Mouse (Mus musculus) heart, embryonic 13.5 days (tissue): ENCODE data around the gene Exoc8. TPM values are rescaled to one million over a fixed set of nuclear protein-coding genes. Genes with fewer than 3 reads are reported as not detected.

Source experiments
- ATAC-seq: fragments of 200-750 bp; cut with Nextera tagmentation; 2 replicates; pipeline ENCODE4 v1.8.0; 2017; ENCODE audit warnings: moderate TSS enrichment; ENCODE audit not compliant: insufficient number of reproducible peaks, low FRiP score, low TSS enrichment; ENCODE audit errors: extremely low read depth
- H3K27ac ChIP-seq: fragments of 300-500 bp; sonication (generic); replicated peaks from 2 replicates; pipeline ENCODE4 v1.5.1; 2015; ENCODE audit warnings: moderate library complexity, mild to moderate bottlenecking, inconsistent platforms
- H3K27me3 ChIP-seq: fragments of 300-500 bp; sonication (generic); replicated peaks from 2 replicates; pipeline ENCODE4 v1.6.1; 2015; ENCODE audit warnings: mild to moderate bottlenecking, inconsistent platforms
- H3K36me3 ChIP-seq: fragments of 300-500 bp; sonication (generic); 2 replicates; pipeline ENCODE4 v1.6.1; 2015; ENCODE audit warnings: mild to moderate bottlenecking, inconsistent platforms
- H3K4me1 ChIP-seq: fragments of 300-500 bp; sonication (generic); 2 replicates; pipeline ENCODE4 v1.6.1; 2015; ENCODE audit warnings: inconsistent platforms
- H3K4me2 ChIP-seq: fragments of 300-500 bp; sonication (generic); 2 replicates; pipeline ENCODE4 v1.6.1; 2015; ENCODE audit warnings: inconsistent platforms, mild to moderate bottlenecking, moderate library complexity
- H3K4me3 ChIP-seq: fragments of 300-500 bp; sonication (generic); 2 replicates; pipeline ENCODE4 v1.5.1; 2015; ENCODE audit warnings: moderate library complexity, mild to moderate bottlenecking, inconsistent platforms
- H3K9ac ChIP-seq: fragments of 300-500 bp; sonication (generic); 2 replicates; pipeline ENCODE4 v1.6.1; 2015; ENCODE audit warnings: inconsistent platforms, mild to moderate bottlenecking, moderate library complexity
- H3K9me3 ChIP-seq: fragments of 300-500 bp; sonication (generic); 2 replicates; pipeline ENCODE4 v1.6.1; 2016; ENCODE audit warnings: inconsistent platforms
- WGBS: fragments of 180-500 bp; shearing (Covaris S2); methylation state at CpG from one replicate; pipeline ENCODE4 v1.1.7; 2015; ENCODE audit warnings: mixed read lengths; 5-methylcytosine and 5-hydroxymethylcytosine counted together
- polyA plus RNA-seq: library from polyadenylated mRNA; unstranded; fragments of >200 nt; fragmentation: Nextera tagmentation; extraction: Ambion mirVana; gene quantifications from 2 replicates; pipeline ENCODE4 v1.2.1, GENCODE M21; 2015

Gene Exoc8
- polyA plus RNA-seq, 1 experiment from 2014 or later, result 6.2 TPM

DNA sequence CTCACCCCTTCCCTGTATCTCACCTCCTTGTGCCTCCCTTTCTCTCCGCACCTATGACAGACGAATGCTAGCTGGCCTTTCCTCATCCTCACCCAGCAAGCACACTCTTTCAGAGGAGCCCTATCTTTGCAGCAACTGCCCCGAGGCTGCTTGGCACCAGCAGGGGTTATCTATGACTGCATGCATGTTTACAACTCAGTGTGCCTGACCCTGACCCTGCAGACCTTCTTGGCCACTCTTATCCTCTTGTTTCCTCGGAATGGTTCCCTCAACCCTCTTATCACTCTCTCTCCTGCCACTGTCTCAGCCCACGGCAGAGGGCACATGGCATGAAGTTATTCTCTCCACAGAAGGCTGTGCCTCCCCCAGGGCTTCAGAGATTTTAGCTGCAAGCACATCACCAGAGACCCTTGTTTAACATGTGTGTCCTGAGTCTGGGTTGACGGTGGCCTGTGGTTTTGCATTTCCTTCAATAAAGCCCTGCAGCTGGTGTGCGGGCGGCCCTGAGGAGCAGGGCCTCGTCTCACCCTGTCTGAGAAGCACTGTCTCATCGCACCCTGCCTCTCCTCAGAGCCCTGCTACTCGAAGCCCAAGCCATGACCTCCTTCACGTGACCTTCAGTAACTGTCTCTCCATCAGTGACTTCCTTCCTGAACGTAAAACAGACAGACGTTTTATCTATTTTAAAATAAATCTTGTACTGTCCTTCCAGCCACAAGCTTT is 28.2 kb upstream of the Exoc8 start:
- Histone ChIP-seq H3K4me3 (no peak overlapping the region), H3K4me1 (peaks cover 96% of the 10 kb centered on the region), H3K36me3 (peaks cover 16% of the 10 kb centered on the region), H3K27me3 (no peaks in the 10 kb centered on the region), H3K4me2 (peak overlapping the region; percentile 32), H3K9me3 (no peaks in the 10 kb centered on the region), H3K9ac (peak overlapping the region; percentile 47; the same call in 1 of the 2 replicates), H3K27ac (peak overlapping the region; percentile 92)
- ATAC-seq, result no peak
- WGBS, result 32% methylated on average over 14 of the region's 14 CpGs

DNA sequence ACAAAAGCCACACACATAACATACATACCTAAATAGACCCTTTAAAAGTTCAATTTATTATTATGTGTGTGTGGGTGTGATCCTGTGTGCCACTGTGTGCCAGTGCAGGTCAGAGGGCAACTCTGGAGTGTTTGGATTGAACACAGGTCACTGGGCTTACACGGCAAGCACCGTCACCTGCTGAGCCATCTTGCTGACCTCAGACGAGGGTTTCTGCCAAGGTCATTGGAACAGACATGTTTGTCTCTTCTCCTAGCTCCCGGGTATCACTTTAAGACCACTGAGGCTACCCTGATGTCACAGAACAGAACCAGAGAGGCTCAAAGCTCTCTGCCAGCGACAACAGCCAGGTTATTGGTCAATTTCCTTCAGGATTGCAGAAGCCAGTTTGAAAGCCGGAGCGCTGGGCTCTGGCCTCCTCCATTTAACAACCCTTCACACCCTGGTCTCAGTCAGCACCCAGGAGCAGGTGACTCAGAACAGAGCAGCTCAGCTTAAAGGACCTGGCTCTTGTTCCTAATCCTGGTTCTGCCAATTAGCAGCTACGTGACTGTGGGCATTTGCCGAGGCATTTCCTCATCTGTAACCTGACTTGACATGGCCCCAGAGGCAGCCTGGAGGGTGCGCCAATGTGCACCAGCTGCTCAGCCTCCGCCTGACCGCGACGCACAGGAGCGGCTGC is 26.6 kb upstream of the Exoc8 start:
- Histone ChIP-seq H3K9ac (no peak overlapping the region), H3K9me3 (no peaks in the 10 kb centered on the region), H3K4me2 (no peak overlapping the region), H3K36me3 (peaks cover 16% of the 10 kb centered on the region), H3K4me3 (no peak overlapping the region), H3K27me3 (no peaks in the 10 kb centered on the region), H3K27ac (peak overlapping the region; percentile 25; the same call in 1 of the 2 replicates), H3K4me1 (peaks cover 88% of the 10 kb centered on the region)
- WGBS, result 84% methylated on average over 15 of the region's 15 CpGs
- no peak for ATAC-seq

- Histone ChIP-seq H3K9ac (0 out of 2 replicates have a peak overlapping the region, but pooled peaks have one; percentile 55), H3K4me3 (peak overlapping the region; percentile 8; the same call in 1 of the 2 replicates), H3K27me3 (no peaks in the 10 kb centered on the region), H3K27ac (peak overlapping the region; percentile 60), H3K36me3 (peaks cover 10% of the 10 kb centered on the region), H3K9me3 (no peaks in the 10 kb centered on the region), H3K4me1 (peaks cover 88% of the 10 kb centered on the region), H3K4me2 (peak overlapping the region; percentile 49; the same call in 1 of the 2 replicates)
- ATAC-seq, result no peak
- WGBS, result 71% methylated on average over 11 of the region's 11 CpGs
Measured at GRCm38 (mm10) chr8:124922490-124923089, 25.1 kb upstream of the Exoc8 start.

DNA sequence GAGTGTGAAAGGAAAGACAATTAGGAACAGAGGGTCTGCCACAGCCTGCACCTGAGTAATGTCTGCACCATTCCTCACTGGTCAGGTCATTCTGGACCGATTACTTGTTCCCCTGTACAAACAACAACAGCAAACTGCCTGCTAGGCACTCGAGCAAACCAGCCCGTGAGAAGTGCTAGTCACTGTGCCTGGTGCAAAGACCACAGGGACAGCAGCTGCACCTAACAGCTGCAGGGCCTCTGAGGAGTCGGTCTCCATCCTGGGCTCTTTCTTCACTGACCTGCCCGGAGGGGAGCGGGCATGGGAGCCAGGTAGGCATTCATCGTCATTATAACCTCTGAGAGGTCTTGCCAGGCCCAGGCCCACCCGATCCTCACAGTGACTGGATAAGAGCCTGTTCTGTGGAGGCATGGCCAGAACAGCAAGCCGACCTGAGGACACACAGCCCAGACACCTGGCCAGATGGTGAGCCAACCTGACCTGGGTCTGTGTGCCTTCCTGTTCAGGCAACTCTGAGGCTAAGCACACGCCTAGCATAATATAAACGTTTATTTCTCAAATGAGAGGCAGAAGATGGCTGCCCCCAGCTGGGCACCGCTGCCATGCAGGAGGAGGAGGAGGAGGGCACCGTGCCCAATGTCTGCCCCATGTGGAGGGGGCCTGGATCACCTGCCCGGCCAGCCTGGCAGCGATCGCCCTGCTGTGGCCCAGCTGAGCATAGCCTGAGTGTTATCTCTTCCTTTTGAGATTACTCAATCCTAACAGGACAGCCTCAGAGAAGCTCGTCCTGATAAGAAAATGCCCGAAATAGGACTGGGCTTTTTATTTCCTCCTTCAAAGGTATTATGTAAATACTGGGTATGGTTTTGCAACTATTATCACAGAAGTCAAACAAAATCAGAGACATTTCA is 24.1 kb upstream of the Exoc8 start:
- 41% methylated on average over 18 of the region's 18 CpGs for whole genome bisulfite sequencing
- Histone ChIP-seq H3K9ac (peak overlapping the region; percentile 55), H3K27ac (peak overlapping the region; percentile 60), H3K36me3 (peaks cover 10% of the 10 kb centered on the region), H3K4me2 (peak overlapping the region; percentile 49), H3K4me1 (peaks cover 88% of the 10 kb centered on the region), H3K27me3 (no peaks in the 10 kb centered on the region), H3K9me3 (no peaks in the 10 kb centered on the region), H3K4me3 (peak overlapping the region; percentile 8; the same call in 1 of the 2 replicates)
- ATAC-seq, result no peak

- Histone ChIP-seq H3K9ac (no peak overlapping the region), H3K4me2 (no peak overlapping the region), H3K36me3 (peaks cover 29% of the 10 kb centered on the region), H3K4me1 (peaks cover 63% of the 10 kb centered on the region), H3K27me3 (no peaks in the 10 kb centered on the region), H3K4me3 (no peak overlapping the region), H3K9me3 (peaks cover 6% of the 10 kb centered on the region; the same call in 1 of the 2 replicates), H3K27ac (no peak overlapping the region; the same call in 1 of the 2 replicates)
- 77% methylated on average over 18 of the region's 18 CpGs for WGBS
- no peak for ATAC-seq
Measured at GRCm38 (mm10) chr8:124917741-124918484, 20.4 kb upstream of the Exoc8 start.

GRCm38 (mm10) chr8:124914061-124914460 is 16.6 kb upstream of the Exoc8 start:
- peaks cover 66% of the 10 kb centered on the region for H3K36me3 ChIP-seq
- 87% methylated on average over 5 of the region's 5 CpGs for WGBS
- no peak overlapping the region for H3K9ac ChIP-seq
- no peak overlapping the region for H3K27ac ChIP-seq
- H3K9me3 ChIP-seq, result peaks cover 6% of the 10 kb centered on the region; the same call in 1 of the 2 replicates
- no peak overlapping the region for H3K4me2 ChIP-seq
- H3K4me1 ChIP-seq, result peaks cover 53% of the 10 kb centered on the region
- no peaks in the 10 kb centered on the region for H3K27me3 ChIP-seq
- ATAC-seq, result no peak
- no peak overlapping the region for H3K4me3 ChIP-seq

- no peak overlapping the region for H3K4me3 ChIP-seq
- H3K4me1 ChIP-seq, result peaks cover 37% of the 10 kb centered on the region
- peaks cover 6% of the 10 kb centered on the region; the same call in 1 of the 2 replicates for H3K9me3 ChIP-seq
- no peak overlapping the region for H3K9ac ChIP-seq
- 67% methylated on average over 17 of the region's 17 CpGs for WGBS
- H3K27me3 ChIP-seq, result no peaks in the 10 kb centered on the region
- no peak for ATAC-seq
- peaks cover 85% of the 10 kb centered on the region for H3K36me3 ChIP-seq
- no peak overlapping the region for H3K27ac ChIP-seq
- H3K4me2 ChIP-seq, result no peak overlapping the region
Measured at GRCm38 (mm10) chr8:124911938-124912872, 14.7 kb upstream of the Exoc8 start.

DNA sequence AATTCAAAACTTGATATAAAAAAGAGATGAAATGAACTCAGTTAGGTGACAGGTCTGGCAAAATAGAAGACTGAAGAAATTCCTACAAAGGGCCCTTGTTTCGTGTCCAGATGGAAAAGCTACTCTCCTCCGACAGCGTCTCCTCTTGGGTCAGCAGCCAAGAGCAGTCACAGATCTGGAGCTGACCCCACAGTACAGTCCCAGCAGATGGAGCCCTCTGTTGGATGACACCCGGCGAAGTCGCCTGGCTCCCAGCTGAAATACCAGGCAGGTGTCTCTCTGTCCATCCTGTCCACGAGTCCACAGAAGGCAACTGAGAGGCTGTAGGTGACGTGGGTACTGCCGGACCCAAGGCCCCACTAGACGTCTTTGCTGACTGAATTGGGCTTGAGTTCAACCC is 12.8 kb upstream of the Exoc8 start:
- H3K4me1 ChIP-seq, result peaks cover 21% of the 10 kb centered on the region
- H3K9ac ChIP-seq, result no peak overlapping the region
- no peak overlapping the region for H3K4me2 ChIP-seq
- H3K36me3 ChIP-seq, result peaks cover 99% of the 10 kb centered on the region
- peaks cover 6% of the 10 kb centered on the region; the same call in 1 of the 2 replicates for H3K9me3 ChIP-seq
- no peak for ATAC-seq
- 66% methylated on average over 10 of the region's 10 CpGs for WGBS
- no peaks in the 10 kb centered on the region for H3K27me3 ChIP-seq
- no peak overlapping the region for H3K4me3 ChIP-seq
- H3K27ac ChIP-seq, result peak overlapping the region; percentile 41; the same call in 1 of the 2 replicates

DNA sequence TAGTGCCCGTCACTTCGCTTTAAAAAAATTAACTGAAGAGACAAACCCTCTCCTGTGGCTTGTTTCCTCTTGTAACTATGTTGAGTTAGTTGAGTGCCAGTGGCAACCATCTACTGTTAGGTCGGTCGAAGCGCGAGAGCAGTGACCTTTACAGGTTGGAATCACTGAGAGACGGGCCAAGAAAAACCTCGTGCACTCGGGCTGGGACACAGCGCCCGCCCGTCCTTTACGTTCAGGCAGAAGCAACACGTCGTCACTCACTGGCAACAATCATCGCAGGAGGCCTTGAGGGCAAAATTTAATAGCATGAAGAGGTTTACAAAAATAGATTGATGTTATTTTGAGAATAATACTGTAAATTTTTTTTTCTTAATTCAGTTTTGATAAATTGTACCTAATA is 12.4 kb upstream of the Exoc8 start:
- peaks cover 6% of the 10 kb centered on the region; the same call in 1 of the 2 replicates for H3K9me3 ChIP-seq
- H3K36me3 ChIP-seq, result peaks cover 99% of the 10 kb centered on the region
- no peak overlapping the region for H3K4me3 ChIP-seq
- peaks cover 21% of the 10 kb centered on the region for H3K4me1 ChIP-seq
- H3K9ac ChIP-seq, result no peak overlapping the region
- WGBS, result 65% methylated on average over 16 of the region's 16 CpGs
- ATAC-seq, result no peak
- no peak overlapping the region for H3K4me2 ChIP-seq
- H3K27me3 ChIP-seq, result no peaks in the 10 kb centered on the region
- peak overlapping the region; percentile 52; the same call in 1 of the 2 replicates for H3K27ac ChIP-seq
